Mouse (Mus musculus) embryonic facial prominence, embryonic 12.5 days (tissue): Measurements from ENCODE around the gene Gnb4. TPM values are rescaled to one million over a fixed set of nuclear protein-coding genes. Genes with fewer than 3 reads are reported as not detected.

Experiments used
- ATAC-seq: fragments of 200-750 bp; cut with Nextera tagmentation; 2 replicates; pipeline ENCODE4 v1.8.0; 2017; ENCODE audit not compliant: insufficient number of reproducible peaks, insufficient read depth, low FRiP score, low TSS enrichment
- H3K27ac ChIP-seq: fragments of 300-500 bp; sonication (generic); 2 replicates; pipeline ENCODE4 v1.5.1; 2016; ENCODE audit warnings: mild to moderate bottlenecking
- H3K27me3 ChIP-seq: fragments of 300-500 bp; sonication (generic); 2 replicates; pipeline ENCODE4 v1.6.1; 2016; ENCODE audit warnings: mild to moderate bottlenecking, moderate library complexity
- H3K36me3 ChIP-seq: fragments of 300-500 bp; sonication (generic); 2 replicates; pipeline ENCODE4 v1.6.1; 2016; ENCODE audit warnings: mild to moderate bottlenecking
- H3K4me1 ChIP-seq: fragments of 300-500 bp; sonication (generic); 2 replicates; pipeline ENCODE4 v1.6.1; 2016
- H3K4me2 ChIP-seq: fragments of 300-500 bp; sonication (generic); replicated peaks from 2 replicates; pipeline ENCODE4 v1.6.1; 2016; ENCODE audit warnings: mild to moderate bottlenecking, moderate library complexity
- H3K4me3 ChIP-seq: fragments of 300-500 bp; sonication (generic); 2 replicates; pipeline ENCODE4 v1.5.1; 2016; ENCODE audit warnings: mild to moderate bottlenecking
- H3K9ac ChIP-seq: fragments of 300-500 bp; sonication (generic); 2 replicates; pipeline ENCODE4 v1.6.1; 2016; ENCODE audit warnings: mild to moderate bottlenecking, moderate library complexity
- H3K9me3 ChIP-seq: fragments of 300-500 bp; sonication (generic); 2 replicates; pipeline ENCODE4 v1.6.1; 2016; ENCODE audit warnings: mild to moderate bottlenecking, moderate library complexity
- WGBS: fragments of 180-500 bp; shearing (Covaris S2); methylation state at CpG from one replicate; pipeline ENCODE4 v1.1.7; 2016; 5-methylcytosine and 5-hydroxymethylcytosine counted together
- polyA plus RNA-seq: library from polyadenylated mRNA; unstranded; fragments of >200 nt; fragmentation: Nextera tagmentation; extraction: Ambion mirVana; gene quantifications from 2 replicates; pipeline ENCODE4 v1.2.1, GENCODE M21; 2016

The Gnb4 gene
- polyA plus RNA-seq, 1 experiment from 2014 or later, result 63.0 TPM

- H3K9ac ChIP-seq, result no peak overlapping the region
- H3K4me2 ChIP-seq, result no peak overlapping the region
- no peak overlapping the region for H3K27ac ChIP-seq
- H3K27me3 ChIP-seq, result no peaks in the 10 kb centered on the region
- H3K36me3 ChIP-seq, result peaks cover 52% of the 10 kb centered on the region
- no peak for ATAC-seq
- 68% methylated on average over 9 of the region's 9 CpGs for WGBS
- no peaks in the 10 kb centered on the region for H3K4me1 ChIP-seq
- H3K4me3 ChIP-seq, result no peak overlapping the region
- no peaks in the 10 kb centered on the region for H3K9me3 ChIP-seq
Observed at GRCm38 (mm10) chr3:32573881-32574280, 42.5 kb downstream of the Gnb4 start.

- Histone ChIP-seq H3K4me2 (no peak overlapping the region), H3K36me3 (peaks cover 60% of the 10 kb centered on the region), H3K27ac (no peak overlapping the region), H3K9me3 (no peaks in the 10 kb centered on the region), H3K4me3 (no peak overlapping the region), H3K4me1 (no peaks in the 10 kb centered on the region), H3K27me3 (no peaks in the 10 kb centered on the region), H3K9ac (no peak overlapping the region)
- no peak for ATAC-seq
- WGBS, result 89% methylated on average over 2 of the region's 2 CpGs
Observed at GRCm38 (mm10) chr3:32573086-32573485, 43.3 kb downstream of the Gnb4 start.

GRCm38 (mm10) chr3:32563401-32563800 is 53.0 kb downstream of the Gnb4 start:
- no peak for ATAC-seq
- no peak overlapping the region for H3K27ac ChIP-seq
- no peak overlapping the region for H3K4me2 ChIP-seq
- peaks cover 39% of the 10 kb centered on the region for H3K36me3 ChIP-seq
- no peaks in the 10 kb centered on the region for H3K27me3 ChIP-seq
- H3K9me3 ChIP-seq, result no peaks in the 10 kb centered on the region
- H3K9ac ChIP-seq, result no peak overlapping the region
- H3K4me1 ChIP-seq, result no peaks in the 10 kb centered on the region
- 94% methylated on average over 6 of the region's 6 CpGs for WGBS
- no peak overlapping the region for H3K4me3 ChIP-seq

GRCm38 (mm10) chr3:32553061-32553460 is 63.3 kb downstream of the Gnb4 start:
- Histone ChIP-seq H3K36me3 (peaks cover 33% of the 10 kb centered on the region), H3K9me3 (no peaks in the 10 kb centered on the region), H3K4me3 (no peak overlapping the region), H3K4me1 (no peaks in the 10 kb centered on the region), H3K4me2 (no peak overlapping the region), H3K9ac (no peak overlapping the region), H3K27me3 (no peaks in the 10 kb centered on the region), H3K27ac (no peak overlapping the region)
- 100% methylated on average over 1 of the region's 1 CpGs for WGBS
- ATAC-seq, result no peak

GRCm38 (mm10) chr3:32538091-32538490 is 78.3 kb downstream of the Gnb4 start:
- 86% methylated on average over 5 of the region's 5 CpGs for WGBS
- no peak for ATAC-seq
- Histone ChIP-seq H3K4me1 (no peaks in the 10 kb centered on the region), H3K4me2 (no peak overlapping the region), H3K36me3 (peaks cover 35% of the 10 kb centered on the region), H3K9me3 (no peaks in the 10 kb centered on the region), H3K27ac (no peak overlapping the region), H3K9ac (no peak overlapping the region), H3K27me3 (no peaks in the 10 kb centered on the region), H3K4me3 (no peak overlapping the region)

- ATAC-seq, result no peak
- Histone ChIP-seq H3K4me3 (no peak overlapping the region), H3K4me2 (no peak overlapping the region), H3K36me3 (peaks cover 31% of the 10 kb centered on the region), H3K27ac (no peak overlapping the region), H3K4me1 (no peaks in the 10 kb centered on the region), H3K27me3 (no peaks in the 10 kb centered on the region), H3K9ac (no peak overlapping the region), H3K9me3 (no peaks in the 10 kb centered on the region)
- WGBS, result 71% methylated on average over 1 of the region's 1 CpGs
Observed at GRCm38 (mm10) chr3:32537556-32537955, 78.8 kb downstream of the Gnb4 start.

- Histone ChIP-seq H3K27me3 (no peaks in the 10 kb centered on the region), H3K36me3 (peaks cover 31% of the 10 kb centered on the region), H3K4me2 (no peak overlapping the region), H3K9me3 (no peaks in the 10 kb centered on the region), H3K4me3 (no peak overlapping the region), H3K4me1 (0 out of 2 replicates have a peak, but pooled peaks cover 3% of the 10 kb centered on the region), H3K27ac (no peak overlapping the region), H3K9ac (no peak overlapping the region)
- no peak for ATAC-seq
- WGBS, result 64% methylated on average over 1 of the region's 1 CpGs
Observed at GRCm38 (mm10) chr3:32535692-32536091, 80.7 kb downstream of the Gnb4 start.

Other genes starting within 250 kb of the Gnb4 start
- gene Pik3ca, start 218.9 kb downstream of the Gnb4 start, polyA plus RNA-seq, result 10.9 and 12.2 TPM in 2 replicates
- 0.09 TPM in 1 of 2 replicates, not detected in the other for gene Kcnmb3, start 124.4 kb downstream of the Gnb4 start, polyA plus RNA-seq
- 47.5 and 50.4 TPM in 2 replicates for gene Zfp639, start 106.3 kb downstream of the Gnb4 start, polyA plus RNA-seq
- gene Mfn1, start 87.1 kb downstream of the Gnb4 start, polyA plus RNA-seq, result 40.7 and 44.5 TPM in 2 replicates
- gene Actl6a, start 89.7 kb upstream of the Gnb4 start, polyA plus RNA-seq, result 186 and 197 TPM in 2 replicates
- gene Ndufb5, start 120.4 kb upstream of the Gnb4 start, polyA plus RNA-seq, result 303 and 311 TPM in 2 replicates
- 37.0 and 38.1 TPM in 2 replicates for gene Mrpl47, start 121.0 kb upstream of the Gnb4 start, polyA plus RNA-seq
- gene Usp13, start 201.0 kb upstream of the Gnb4 start, polyA plus RNA-seq, result 7.5 and 8.6 TPM in 2 replicates